Mouse (Mus musculus): ENCODE results near the gene Sema4b. TPM values are rescaled to one million over a fixed set of nuclear protein-coding genes. Genes with fewer than 3 reads are reported as not detected.

The Sema4b gene
- polyA plus RNA-seq, 1 experiment from 2014 or later = 21.1 TPM

GRCm38 (mm10) chr7:80238542-80238941 lies 51.9 kb downstream of the Sema4b start:
- 94% methylated on average over 10 of the region's 10 CpGs for WGBS
- no peak for ATAC-seq
- H3K27ac ChIP-seq (ENCODE audit: low read depth, low read length) = no peak overlapping the region

GRCm38 (mm10) chr7:80241661-80242060 lies 55.0 kb downstream of the Sema4b start:
- no peaks in the 10 kb centered on the region for H3K9me3 ChIP-seq (ENCODE audit: control insufficient read depth, low read length)
- no peak overlapping the region for H3K4me3 ChIP-seq (ENCODE audit: low read length)
- no peak overlapping the region for H3K9ac ChIP-seq (ENCODE audit: low read depth, low read length)
- H3K4me2 ChIP-seq (ENCODE audit: low read length) = no peak overlapping the region
- no peak overlapping the region for H3K27ac ChIP-seq (ENCODE audit: low read depth, low read length)
- peaks cover 3% of the 10 kb centered on the region; the same call in 1 of the 2 replicates for H3K4me1 ChIP-seq (ENCODE audit: control insufficient read depth, insufficient read depth, low read depth, low read length)
- ATAC-seq = no peak
- 89% methylated on average over 4 of the region's 4 CpGs for WGBS
- H3K27me3 ChIP-seq (replicated peaks; ENCODE audit: control insufficient read depth, insufficient read depth, low read length) = no peaks in the 10 kb centered on the region
- peaks cover 9% of the 10 kb centered on the region for H3K36me3 ChIP-seq (ENCODE audit: control insufficient read depth, insufficient read depth, low read length)

More at GRCm38 (mm10) chr7:80238542-80238941, 51.9 kb downstream of the Sema4b start:
- Histone ChIP-seq H3K36me3 (ENCODE audit: control insufficient read depth, insufficient read depth, low read length) (peaks cover 9% of the 10 kb centered on the region), H3K4me1 (ENCODE audit: control insufficient read depth, insufficient read depth, low read depth, low read length) (peaks cover 6% of the 10 kb centered on the region), H3K9ac (ENCODE audit: low read depth, low read length) (no peak overlapping the region), H3K27me3 (replicated peaks; ENCODE audit: control insufficient read depth, insufficient read depth, low read length) (no peaks in the 10 kb centered on the region), H3K4me2 (ENCODE audit: low read length) (no peak overlapping the region), H3K4me3 (ENCODE audit: low read length) (no peak overlapping the region), H3K9me3 (ENCODE audit: control insufficient read depth, low read length) (no peaks in the 10 kb centered on the region)

- H3K9ac ChIP-seq (ENCODE audit: low read depth, low read length) = no peak overlapping the region
- WGBS = 98% methylated on average over 4 of the region's 4 CpGs
Measured at GRCm38 (mm10) chr7:80244851-80245250, 58.2 kb downstream of the Sema4b start.

GRCm38 (mm10) chr7:80246148-80246721 lies 59.6 kb downstream of the Sema4b start, which contains the start of gene Ttll13:
TSS of gene Ttll13 (plus strand) at chr7:80246376.
- Histone ChIP-seq H3K36me3 (ENCODE audit: control insufficient read depth, insufficient read depth, low read length) (no peaks in the 10 kb centered on the region; the same call in 1 of the 2 replicates), H3K4me1 (ENCODE audit: control insufficient read depth, insufficient read depth, low read depth, low read length) (peaks cover 3% of the 10 kb centered on the region; the same call in 1 of the 2 replicates), H3K4me3 (ENCODE audit: low read length) (peak within 1 kb of the TSS; percentile 69), H3K27ac (ENCODE audit: low read depth, low read length) (peak within 1 kb of the TSS; percentile 89), H3K9me3 (ENCODE audit: control insufficient read depth, low read length) (no peaks in the 10 kb centered on the region), H3K27me3 (replicated peaks; ENCODE audit: control insufficient read depth, insufficient read depth, low read length) (no peaks in the 10 kb centered on the region), H3K4me2 (ENCODE audit: low read length) (peak within 1 kb of the TSS; percentile 75), H3K9ac (ENCODE audit: low read depth, low read length) (peak within 1 kb of the TSS; percentile 76)
- ATAC-seq = peak; percentile 99
- WGBS = 0% methylated on average over 48 of the region's 48 CpGs

More at GRCm38 (mm10) chr7:80244851-80245250, 58.2 kb downstream of the Sema4b start:
- Histone ChIP-seq H3K27me3 (replicated peaks; ENCODE audit: control insufficient read depth, insufficient read depth, low read length) (no peaks in the 10 kb centered on the region), H3K36me3 (ENCODE audit: control insufficient read depth, insufficient read depth, low read length) (peaks cover 6% of the 10 kb centered on the region), H3K9me3 (ENCODE audit: control insufficient read depth, low read length) (no peaks in the 10 kb centered on the region), H3K4me1 (ENCODE audit: control insufficient read depth, insufficient read depth, low read depth, low read length) (peaks cover 3% of the 10 kb centered on the region; the same call in 1 of the 2 replicates), H3K27ac (ENCODE audit: low read depth, low read length) (no peak overlapping the region), H3K4me3 (ENCODE audit: low read length) (no peak overlapping the region), H3K4me2 (ENCODE audit: low read length) (no peak overlapping the region)
- no peak for ATAC-seq

- peak overlapping the region; percentile 69 for H3K4me3 ChIP-seq (ENCODE audit: low read length)
- WGBS = 68% methylated on average over 7 of the region's 7 CpGs
- H3K4me1 ChIP-seq (ENCODE audit: control insufficient read depth, insufficient read depth, low read depth, low read length) = peaks cover 3% of the 10 kb centered on the region; the same call in 1 of the 2 replicates
- H3K4me2 ChIP-seq (ENCODE audit: low read length) = peak overlapping the region; percentile 75
- H3K27me3 ChIP-seq (replicated peaks; ENCODE audit: control insufficient read depth, insufficient read depth, low read length) = no peaks in the 10 kb centered on the region
- no peak overlapping the region for H3K27ac ChIP-seq (ENCODE audit: low read depth, low read length)
- no peak overlapping the region; the same call in 1 of the 2 replicates for H3K9ac ChIP-seq (ENCODE audit: low read depth, low read length)
- no peak for ATAC-seq
- no peaks in the 10 kb centered on the region for H3K9me3 ChIP-seq (ENCODE audit: control insufficient read depth, low read length)
- no peaks in the 10 kb centered on the region for H3K36me3 ChIP-seq (ENCODE audit: control insufficient read depth, insufficient read depth, low read length)
Measured at GRCm38 (mm10) chr7:80246859-80247258, 60.2 kb downstream of the Sema4b start.

GRCm38 (mm10) chr7:80252437-80252836 lies 65.8 kb downstream of the Sema4b start:
- 73% methylated on average over 7 of the region's 7 CpGs for WGBS
- peaks cover 2% of the 10 kb centered on the region; the same call in 1 of the 2 replicates for H3K27me3 ChIP-seq (replicated peaks; ENCODE audit: control insufficient read depth, insufficient read depth, low read length)
- no peaks in the 10 kb centered on the region for H3K9me3 ChIP-seq (ENCODE audit: control insufficient read depth, low read length)
- no peaks in the 10 kb centered on the region for H3K36me3 ChIP-seq (ENCODE audit: control insufficient read depth, insufficient read depth, low read length)
- no peak overlapping the region for H3K9ac ChIP-seq (ENCODE audit: low read depth, low read length)
- no peak overlapping the region for H3K4me2 ChIP-seq (ENCODE audit: low read length)
- ATAC-seq = no peak
- no peak overlapping the region for H3K4me3 ChIP-seq (ENCODE audit: low read length)
- no peaks in the 10 kb centered on the region for H3K4me1 ChIP-seq (ENCODE audit: control insufficient read depth, insufficient read depth, low read depth, low read length)
- no peak overlapping the region for H3K27ac ChIP-seq (ENCODE audit: low read depth, low read length)

- Histone ChIP-seq H3K36me3 (ENCODE audit: control insufficient read depth, insufficient read depth, low read length) (no peaks in the 10 kb centered on the region), H3K27ac (ENCODE audit: low read depth, low read length) (no peak overlapping the region), H3K9ac (ENCODE audit: low read depth, low read length) (no peak overlapping the region), H3K4me3 (ENCODE audit: low read length) (no peak overlapping the region), H3K4me1 (ENCODE audit: control insufficient read depth, insufficient read depth, low read depth, low read length) (no peaks in the 10 kb centered on the region), H3K27me3 (replicated peaks; ENCODE audit: control insufficient read depth, insufficient read depth, low read length) (peaks cover 2% of the 10 kb centered on the region; the same call in 1 of the 2 replicates), H3K4me2 (ENCODE audit: low read length) (no peak overlapping the region), H3K9me3 (ENCODE audit: control insufficient read depth, low read length) (no peaks in the 10 kb centered on the region)
- WGBS = 84% methylated on average over 11 of the region's 11 CpGs
- ATAC-seq = no peak
Measured at GRCm38 (mm10) chr7:80252886-80253285, 66.2 kb downstream of the Sema4b start.

- WGBS = 73% methylated on average over 2 of the region's 2 CpGs
- H3K27me3 ChIP-seq (replicated peaks; ENCODE audit: control insufficient read depth, insufficient read depth, low read length) = peaks cover 16% of the 10 kb centered on the region
- ATAC-seq = no peak
- H3K4me3 ChIP-seq (ENCODE audit: low read length) = no peak overlapping the region
- 0 out of 2 replicates have a peak, but pooled peaks cover 4% of the 10 kb centered on the region for H3K4me1 ChIP-seq (ENCODE audit: control insufficient read depth, insufficient read depth, low read depth, low read length)
- no peaks in the 10 kb centered on the region for H3K36me3 ChIP-seq (ENCODE audit: control insufficient read depth, insufficient read depth, low read length)
- no peaks in the 10 kb centered on the region for H3K9me3 ChIP-seq (ENCODE audit: control insufficient read depth, low read length)
- no peak overlapping the region for H3K27ac ChIP-seq (ENCODE audit: low read depth, low read length)
- no peak overlapping the region for H3K4me2 ChIP-seq (ENCODE audit: low read length)
- H3K9ac ChIP-seq (ENCODE audit: low read depth, low read length) = no peak overlapping the region
Measured at GRCm38 (mm10) chr7:80255981-80256380, 69.3 kb downstream of the Sema4b start.

- Histone ChIP-seq H3K9ac (ENCODE audit: low read depth, low read length) (no peak overlapping the region), H3K36me3 (ENCODE audit: control insufficient read depth, insufficient read depth, low read length) (no peaks in the 10 kb centered on the region), H3K4me3 (ENCODE audit: low read length) (no peak overlapping the region), H3K4me1 (ENCODE audit: control insufficient read depth, insufficient read depth, low read depth, low read length) (peaks cover 11% of the 10 kb centered on the region), H3K4me2 (ENCODE audit: low read length) (no peak overlapping the region), H3K27me3 (replicated peaks; ENCODE audit: control insufficient read depth, insufficient read depth, low read length) (peaks cover 16% of the 10 kb centered on the region), H3K27ac (ENCODE audit: low read depth, low read length) (no peak overlapping the region), H3K9me3 (ENCODE audit: control insufficient read depth, low read length) (no peaks in the 10 kb centered on the region)
- 79% methylated on average over 2 of the region's 2 CpGs for whole genome bisulfite sequencing
- no peak for ATAC-seq
Measured at GRCm38 (mm10) chr7:80257706-80258105, 71.1 kb downstream of the Sema4b start.

All from hindbrain, embryonic 16.5 days (tissue).